Mouse (Mus musculus): ENCODE data around the gene Psmb6. TPM values are rescaled to one million over a fixed set of nuclear protein-coding genes. Genes with fewer than 3 reads are reported as not detected.

Gene Psmb6
- polyA plus RNA-seq, 1 experiment = 27.3 TPM

DNA sequence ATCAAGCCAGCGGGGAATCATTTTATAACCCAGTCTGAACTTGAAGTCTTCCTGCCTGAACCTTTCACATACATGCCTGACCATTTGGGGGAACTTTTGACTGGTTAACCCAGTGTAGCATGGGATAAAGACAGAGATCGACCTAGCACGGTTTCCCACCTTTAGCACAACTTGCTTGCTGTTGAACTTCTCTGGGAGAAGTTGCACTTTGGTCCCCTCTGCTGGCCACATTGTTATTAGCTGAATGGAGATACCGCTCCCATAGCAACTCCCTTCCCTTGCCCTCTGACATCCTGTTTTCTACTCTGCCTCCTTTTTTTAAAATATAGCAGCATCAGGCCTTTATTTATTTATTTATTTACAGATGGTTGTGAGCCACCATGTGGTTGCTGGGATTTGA lies 18.8 kb upstream of the Psmb6 start:
- Histone ChIP-seq H3K4me1 (ENCODE audit: control insufficient read depth) (peaks cover 12% of the 10 kb centered on the region), H3K36me3 (ENCODE audit: control insufficient read depth) (no peaks in the 10 kb centered on the region), H3K9me3 (ENCODE audit: control insufficient read depth, low read length) (no peaks in the 10 kb centered on the region), H3K4me3 (replicated peaks) (no peak overlapping the region), H3K27me3 (ENCODE audit: control insufficient read depth) (peaks cover 25% of the 10 kb centered on the region)
- TF ChIP-seq TAL1 (IDR thresholded peaks at IDR 0.05; ENCODE audit: low read length) (no peak), GATA1 (IDR thresholded peaks at IDR 0.05; ENCODE audit: low read length) (no peak)

- no peaks in the 10 kb centered on the region for H3K36me3 ChIP-seq (ENCODE audit: control insufficient read depth)
Measured at GRCm38 (mm10) chr11:70506962-70507515, 18.1 kb upstream of the Psmb6 start.

GRCm38 (mm10) chr11:70509753-70510564 lies 15.2 kb upstream of the Psmb6 start:
- H3K4me1 ChIP-seq (ENCODE audit: control insufficient read depth) = peaks cover 10% of the 10 kb centered on the region
- H3K27me3 ChIP-seq (ENCODE audit: control insufficient read depth) = peaks cover 27% of the 10 kb centered on the region
- no peaks in the 10 kb centered on the region for H3K36me3 ChIP-seq (ENCODE audit: control insufficient read depth)
- TF ChIP-seq GATA1 (IDR thresholded peaks at IDR 0.05; ENCODE audit: low read length) = no peak
- no peak for TF ChIP-seq TAL1 (IDR thresholded peaks at IDR 0.05; ENCODE audit: low read length)
- H3K9me3 ChIP-seq (ENCODE audit: control insufficient read depth, low read length) = no peaks in the 10 kb centered on the region
- H3K4me3 ChIP-seq (replicated peaks) = no peak overlapping the region

More at GRCm38 (mm10) chr11:70506962-70507515, 18.1 kb upstream of the Psmb6 start:
- Histone ChIP-seq H3K4me1 (ENCODE audit: control insufficient read depth) (peaks cover 12% of the 10 kb centered on the region), H3K9me3 (ENCODE audit: control insufficient read depth, low read length) (no peaks in the 10 kb centered on the region), H3K27me3 (ENCODE audit: control insufficient read depth) (peaks cover 25% of the 10 kb centered on the region), H3K4me3 (replicated peaks) (no peak overlapping the region)
- TF ChIP-seq GATA1 (IDR thresholded peaks at IDR 0.05; ENCODE audit: low read length) (no peak), TAL1 (IDR thresholded peaks at IDR 0.05; ENCODE audit: low read length) (no peak)

- Histone ChIP-seq H3K4me3 (replicated peaks) (no peak overlapping the region), H3K9me3 (ENCODE audit: control insufficient read depth, low read length) (no peaks in the 10 kb centered on the region), H3K27me3 (ENCODE audit: control insufficient read depth) (peaks cover 27% of the 10 kb centered on the region), H3K36me3 (ENCODE audit: control insufficient read depth) (no peaks in the 10 kb centered on the region), H3K4me1 (ENCODE audit: control insufficient read depth) (no peaks in the 10 kb centered on the region)
- TF ChIP-seq GATA1 (IDR thresholded peaks at IDR 0.05; ENCODE audit: low read length) (no peak), TAL1 (IDR thresholded peaks at IDR 0.05; ENCODE audit: low read length) (no peak)
Measured at GRCm38 (mm10) chr11:70511242-70511641, 13.9 kb upstream of the Psmb6 start.

DNA sequence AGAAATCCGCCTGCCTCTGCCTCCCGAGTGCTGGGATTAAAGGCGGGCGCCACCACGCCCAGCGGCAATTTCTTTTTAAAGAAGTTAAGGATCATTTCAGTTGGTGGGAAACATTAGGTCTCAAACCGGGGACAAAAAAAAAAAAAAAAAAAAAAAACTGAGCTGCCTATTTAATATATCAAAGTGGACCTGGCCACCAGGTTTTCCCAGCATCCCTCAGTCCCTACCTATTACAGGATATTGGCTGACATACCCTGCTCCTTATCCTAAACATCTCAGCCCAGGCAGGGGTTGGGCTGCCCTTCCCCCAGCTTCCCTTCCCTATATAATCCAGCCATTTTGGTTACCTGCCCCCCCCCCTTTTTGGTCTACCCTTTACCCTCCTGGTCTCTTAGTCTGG lies 13.3 kb upstream of the Psmb6 start:
- Histone ChIP-seq H3K36me3 (ENCODE audit: control insufficient read depth) (no peaks in the 10 kb centered on the region), H3K4me3 (replicated peaks) (no peak overlapping the region), H3K4me1 (ENCODE audit: control insufficient read depth) (no peaks in the 10 kb centered on the region), H3K27me3 (ENCODE audit: control insufficient read depth) (peaks cover 27% of the 10 kb centered on the region), H3K9me3 (ENCODE audit: control insufficient read depth, low read length) (no peaks in the 10 kb centered on the region)
- TF ChIP-seq TAL1 (IDR thresholded peaks at IDR 0.05; ENCODE audit: low read length) (no peak), GATA1 (IDR thresholded peaks at IDR 0.05; ENCODE audit: low read length) (no peak)

GRCm38 (mm10) chr11:70512709-70513342 lies 12.3 kb upstream of the Psmb6 start:
- H3K4me1 ChIP-seq (ENCODE audit: control insufficient read depth) = peaks cover 5% of the 10 kb centered on the region
- TF ChIP-seq GATA1 (IDR thresholded peaks at IDR 0.05; ENCODE audit: low read length) (no peak), TAL1 (IDR thresholded peaks at IDR 0.05; ENCODE audit: low read length) (no peak)
- no peaks in the 10 kb centered on the region for H3K9me3 ChIP-seq (ENCODE audit: control insufficient read depth, low read length)
- H3K36me3 ChIP-seq (ENCODE audit: control insufficient read depth) = no peaks in the 10 kb centered on the region
- no peak overlapping the region for H3K4me3 ChIP-seq (replicated peaks)
- peaks cover 24% of the 10 kb centered on the region for H3K27me3 ChIP-seq (ENCODE audit: control insufficient read depth)

GRCm38 (mm10) chr11:70513520-70513919 lies 11.6 kb upstream of the Psmb6 start:
- TF ChIP-seq GATA1 (IDR thresholded peaks at IDR 0.05; ENCODE audit: low read length) = no peak
- no peak for TF ChIP-seq TAL1 (IDR thresholded peaks at IDR 0.05; ENCODE audit: low read length)
- Histone ChIP-seq H3K27me3 (ENCODE audit: control insufficient read depth) (peaks cover 24% of the 10 kb centered on the region), H3K36me3 (ENCODE audit: control insufficient read depth) (no peaks in the 10 kb centered on the region), H3K9me3 (ENCODE audit: control insufficient read depth, low read length) (no peaks in the 10 kb centered on the region), H3K4me1 (ENCODE audit: control insufficient read depth) (peaks cover 12% of the 10 kb centered on the region), H3K4me3 (replicated peaks) (no peak overlapping the region)

GRCm38 (mm10) chr11:70514288-70514687 lies 10.9 kb upstream of the Psmb6 start, which contains the start of gene Vmo1:
TSS of gene Vmo1 (minus strand) at chr11:70514616.
- Histone ChIP-seq H3K36me3 (ENCODE audit: control insufficient read depth) (no peaks in the 10 kb centered on the region), H3K27me3 (ENCODE audit: control insufficient read depth) (peaks cover 19% of the 10 kb centered on the region), H3K9me3 (ENCODE audit: control insufficient read depth, low read length) (no peaks in the 10 kb centered on the region), H3K4me3 (replicated peaks) (no peak within 1 kb of the TSS), H3K4me1 (ENCODE audit: control insufficient read depth) (peaks cover 19% of the 10 kb centered on the region)
- TF ChIP-seq GATA1 (IDR thresholded peaks at IDR 0.05; ENCODE audit: low read length) (no peak), TAL1 (IDR thresholded peaks at IDR 0.05; ENCODE audit: low read length) (no peak)

GRCm38 (mm10) chr11:70516352-70516751 lies 8.8 kb upstream of the Psmb6 start:
- H3K27me3 ChIP-seq (ENCODE audit: control insufficient read depth) = peaks cover 18% of the 10 kb centered on the region
- no peaks in the 10 kb centered on the region for H3K36me3 ChIP-seq (ENCODE audit: control insufficient read depth)
- no peaks in the 10 kb centered on the region for H3K9me3 ChIP-seq (ENCODE audit: control insufficient read depth, low read length)
- TF ChIP-seq GATA1 (IDR thresholded peaks at IDR 0.05; ENCODE audit: low read length) (no peak), TAL1 (IDR thresholded peaks at IDR 0.05; ENCODE audit: low read length) (no peak)
- H3K4me3 ChIP-seq (replicated peaks) = no peak overlapping the region
- H3K4me1 ChIP-seq (ENCODE audit: control insufficient read depth) = peaks cover 35% of the 10 kb centered on the region
